Mouse (Mus musculus) neural tube, embryonic 15.5 days (tissue): ENCODE results near the gene Galntl5. TPM values are rescaled to one million over a fixed set of nuclear protein-coding genes. Genes with fewer than 3 reads are reported as not detected.

Experiments used
- ATAC-seq: fragments of 200-750 bp; cut with Nextera tagmentation; 2 replicates; pipeline ENCODE4 v1.8.0; 2017; ENCODE audit warnings: mild to moderate bottlenecking, moderate TSS enrichment, moderate library complexity; ENCODE audit not compliant: low FRiP score
- H3K27ac ChIP-seq: fragments of 300-500 bp; sonication (generic); replicated peaks from 2 replicates; pipeline ENCODE4 v1.5.1; 2015; ENCODE audit warnings: mild to moderate bottlenecking, inconsistent platforms
- H3K27me3 ChIP-seq: fragments of 300-500 bp; sonication (generic); replicated peaks from 2 replicates; pipeline ENCODE4 v1.6.1; 2015; ENCODE audit warnings: inconsistent platforms
- H3K36me3 ChIP-seq: fragments of 300-500 bp; sonication (generic); 2 replicates; pipeline ENCODE4 v1.6.1; 2015; ENCODE audit warnings: inconsistent platforms
- H3K4me1 ChIP-seq: fragments of 300-500 bp; sonication (generic); 2 replicates; pipeline ENCODE4 v1.6.1; 2015; ENCODE audit warnings: inconsistent platforms
- H3K4me2 ChIP-seq: fragments of 300-500 bp; sonication (generic); 2 replicates; pipeline ENCODE4 v1.6.1; 2015; ENCODE audit warnings: inconsistent platforms, mild to moderate bottlenecking, moderate library complexity
- H3K4me3 ChIP-seq: fragments of 300-500 bp; sonication (generic); replicated peaks from 2 replicates; pipeline ENCODE4 v1.5.1; 2015; ENCODE audit warnings: mild to moderate bottlenecking, inconsistent platforms
- H3K9ac ChIP-seq: fragments of 300-500 bp; sonication (generic); replicated peaks from 2 replicates; pipeline ENCODE4 v1.6.1; 2015; ENCODE audit warnings: mild to moderate bottlenecking, inconsistent platforms
- H3K9me3 ChIP-seq: fragments of 300-500 bp; sonication (generic); replicated peaks from 2 replicates; pipeline ENCODE4 v1.6.1; 2016; ENCODE audit warnings: inconsistent platforms
- WGBS: fragments of 180-500 bp; shearing (Covaris S2); methylation state at CpG from one replicate; pipeline ENCODE4 v1.1.7; 2015; ENCODE audit warnings: mixed read lengths; 5-methylcytosine and 5-hydroxymethylcytosine counted together
- microRNA-seq: library from miRNA; unstranded; fragments of <30 nt; microRNA quantifications from one replicate; pipeline ENCODE4, GENCODE M21; 2017
- polyA plus RNA-seq: library from polyadenylated mRNA; unstranded; fragments of >200 nt; fragmentation: Nextera tagmentation; extraction: Ambion mirVana; gene quantifications from 2 replicates; pipeline ENCODE4 v1.2.1, GENCODE M21; 2015

Gene Galntl5
- polyA plus RNA-seq, 1 experiment from 2014 or later: not detected

DNA sequence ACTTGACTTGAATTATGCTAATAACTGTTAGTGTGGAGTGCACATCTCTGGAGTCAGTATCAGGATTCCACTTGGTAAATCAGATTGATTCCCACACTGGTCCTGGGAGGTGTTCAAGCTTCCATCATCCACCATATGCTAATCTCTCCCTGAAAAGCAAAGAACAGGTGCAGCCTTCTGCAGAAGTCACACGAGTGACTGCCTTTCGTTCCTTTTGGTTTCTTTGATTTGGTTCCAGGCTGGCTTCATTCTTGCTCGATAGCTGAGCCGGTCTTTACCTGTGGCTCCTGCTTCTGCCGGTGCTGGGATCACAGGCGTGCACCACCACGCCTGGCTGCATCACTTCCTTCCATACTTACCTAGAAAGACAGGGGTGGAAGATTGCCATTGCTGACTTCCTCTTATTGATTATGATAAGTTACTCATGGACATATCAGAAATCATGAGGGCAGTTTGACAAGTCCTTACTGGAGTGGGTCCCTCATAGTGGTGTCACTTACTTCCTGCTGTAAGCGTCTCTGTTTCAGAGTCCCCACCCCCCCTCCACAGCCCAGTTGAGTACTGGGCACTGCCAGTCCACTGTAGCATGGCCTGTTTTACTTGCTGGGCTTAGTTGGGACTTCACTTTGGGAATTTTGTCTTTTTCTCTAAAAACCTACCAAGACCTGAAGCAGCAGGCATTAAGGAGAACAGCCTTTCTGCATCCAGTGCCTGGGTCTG is 71.7 kb downstream of the Galntl5 start:
- Histone ChIP-seq H3K4me2 (no peak overlapping the region), H3K9ac (no peak overlapping the region), H3K4me3 (no peak overlapping the region), H3K27me3 (no peaks in the 10 kb centered on the region), H3K27ac (no peak overlapping the region), H3K4me1 (no peaks in the 10 kb centered on the region), H3K9me3 (no peaks in the 10 kb centered on the region), H3K36me3 (peaks cover 87% of the 10 kb centered on the region)
- ATAC-seq: no peak
- WGBS: 96% methylated on average over 8 of the region's 8 CpGs

- Histone ChIP-seq H3K9ac (no peak overlapping the region), H3K4me3 (no peak overlapping the region), H3K4me1 (no peaks in the 10 kb centered on the region), H3K4me2 (no peak overlapping the region), H3K9me3 (no peaks in the 10 kb centered on the region), H3K27ac (no peak overlapping the region), H3K36me3 (peaks cover 93% of the 10 kb centered on the region), H3K27me3 (no peaks in the 10 kb centered on the region)
- no peak for ATAC-seq
- 94% methylated on average over 4 of the region's 4 CpGs for WGBS
Observed at GRCm38 (mm10) chr5:25254491-25254890, 73.2 kb downstream of the Galntl5 start.

DNA sequence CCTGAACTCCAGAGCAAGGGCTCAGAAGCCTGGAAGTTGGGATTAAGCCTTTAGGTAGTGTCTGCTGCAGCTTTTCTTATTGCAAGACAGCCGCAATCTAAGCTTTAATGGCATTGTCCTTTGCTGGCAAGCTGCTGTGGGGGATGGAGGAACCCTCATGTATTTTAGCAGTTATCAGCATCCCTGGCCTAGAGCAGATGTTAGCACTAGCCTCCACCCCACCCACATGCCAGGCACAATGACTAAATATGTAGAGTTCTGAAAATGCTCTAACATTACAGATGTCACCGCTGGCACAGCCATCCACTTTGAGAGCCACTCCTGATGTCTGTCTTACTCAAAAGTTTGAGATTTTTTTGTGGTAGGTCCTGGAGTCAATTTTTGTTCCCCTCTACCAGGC is 75.4 kb downstream of the Galntl5 start:
- H3K36me3 ChIP-seq: peaks cover 88% of the 10 kb centered on the region

GRCm38 (mm10) chr5:25261452-25261851 is 80.2 kb downstream of the Galntl5 start:
- Histone ChIP-seq H3K27me3 (no peaks in the 10 kb centered on the region), H3K9ac (no peak overlapping the region), H3K9me3 (no peaks in the 10 kb centered on the region), H3K27ac (no peak overlapping the region), H3K4me3 (no peak overlapping the region), H3K4me2 (no peak overlapping the region), H3K36me3 (peaks cover 86% of the 10 kb centered on the region), H3K4me1 (no peaks in the 10 kb centered on the region)
- ATAC-seq: no peak
- WGBS: 86% methylated on average over 6 of the region's 6 CpGs

More for the DNA sequence above, 75.4 kb downstream of the Galntl5 start:
- no peaks in the 10 kb centered on the region for H3K27me3 ChIP-seq
- H3K9ac ChIP-seq: no peak overlapping the region
- H3K4me2 ChIP-seq: no peak overlapping the region
- no peak for ATAC-seq
- 89% methylated on average over 2 of the region's 2 CpGs for WGBS
- no peak overlapping the region for H3K27ac ChIP-seq
- H3K9me3 ChIP-seq: no peaks in the 10 kb centered on the region
- no peaks in the 10 kb centered on the region for H3K4me1 ChIP-seq
- H3K4me3 ChIP-seq: no peak overlapping the region

- Histone ChIP-seq H3K27me3 (no peaks in the 10 kb centered on the region), H3K4me1 (no peaks in the 10 kb centered on the region), H3K27ac (no peak overlapping the region), H3K9me3 (no peaks in the 10 kb centered on the region), H3K4me2 (no peak overlapping the region), H3K9ac (no peak overlapping the region), H3K36me3 (peaks cover 84% of the 10 kb centered on the region), H3K4me3 (no peak overlapping the region)
- 87% methylated on average over 7 of the region's 7 CpGs for WGBS
- ATAC-seq: no peak
Observed at GRCm38 (mm10) chr5:25262266-25262665, 81.0 kb downstream of the Galntl5 start.

- Histone ChIP-seq H3K9ac (no peak overlapping the region), H3K4me3 (no peak overlapping the region), H3K27ac (no peak overlapping the region), H3K36me3 (peaks cover 74% of the 10 kb centered on the region), H3K27me3 (no peaks in the 10 kb centered on the region), H3K9me3 (no peaks in the 10 kb centered on the region), H3K4me1 (no peaks in the 10 kb centered on the region), H3K4me2 (no peak overlapping the region)
- no peak for ATAC-seq
- 95% methylated on average over 4 of the region's 4 CpGs for WGBS
Observed at GRCm38 (mm10) chr5:25268258-25268888, 87.1 kb downstream of the Galntl5 start.

Small RNA genes lying within 50 kb of the gene (microRNA-seq; reads per million reads assigned to microRNA genes)
- not detected for gene Gm26051

Other genes with a start within 250 kb of the Galntl5 start
- gene Prkag2, start 80.8 kb upstream of the Galntl5 start, polyA plus RNA-seq: 88.4 and 90.9 TPM in 2 replicates
- 59.6 TPM in 2 replicates for gene Galnt11, start 40.4 kb downstream of the Galntl5 start, polyA plus RNA-seq
- gene E130116L18Rik, start 41.7 kb downstream of the Galntl5 start, polyA plus RNA-seq: not detected in 2 replicates